Mouse (Mus musculus): ENCODE measurements around the gene Arhgef3.

- TF ChIP-seq EP300 (IDR thresholded peaks at IDR 0.05; ENCODE audit: insufficient read depth, low read depth, low read length) = no peak
- TF ChIP-seq CTCF (IDR thresholded peaks at IDR 0.05) = no peak
Observed at GRCm38 (mm10) chr14:27405947-27406346, 291.2 kb downstream of the Arhgef3 start.

Measured in heart, adult 2 months (tissue).